Mouse (Mus musculus): Measurements from ENCODE around the gene Prkn. TPM values are rescaled to one million over a fixed set of nuclear protein-coding genes. Genes with fewer than 3 reads are reported as not detected.

Prkn gene
- total RNA-seq, 2 experiments from 2014 or later, result 1.3 TPM; not detected in 1

- no peak for ATAC-seq (replicated peaks; ENCODE audit: low FRiP score, poor library complexity, severe bottlenecking)
Measured at GRCm38 (mm10) chr17:11352778-11353552, 512.8 kb downstream of the Prkn start.

GRCm38 (mm10) chr17:11353553-11353945 is 513.4 kb downstream of the Prkn start:
- no peak for ATAC-seq (replicated peaks; ENCODE audit: low FRiP score, poor library complexity, severe bottlenecking)

DNA sequence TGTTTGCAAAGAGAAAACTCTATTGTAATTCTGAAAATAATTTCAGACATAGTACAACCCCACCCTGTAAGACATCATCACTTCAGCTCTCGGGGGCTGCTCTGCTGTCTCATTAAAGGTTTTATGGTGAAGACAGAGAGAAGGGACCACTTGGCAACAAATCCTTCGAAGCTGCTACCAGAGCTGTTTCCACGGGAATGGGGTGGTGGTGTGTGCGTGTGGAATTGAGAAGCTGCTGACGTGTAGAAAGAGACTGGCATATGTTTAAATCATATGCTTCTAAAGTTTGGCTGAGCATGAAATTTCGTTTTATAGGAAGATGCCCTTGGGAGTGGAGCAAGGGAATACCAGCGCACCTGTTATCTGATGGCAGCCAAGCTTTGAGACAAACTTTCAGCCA is 514.2 kb downstream of the Prkn start:
- no peak for ATAC-seq (replicated peaks; ENCODE audit: low FRiP score, poor library complexity, severe bottlenecking)

DNA sequence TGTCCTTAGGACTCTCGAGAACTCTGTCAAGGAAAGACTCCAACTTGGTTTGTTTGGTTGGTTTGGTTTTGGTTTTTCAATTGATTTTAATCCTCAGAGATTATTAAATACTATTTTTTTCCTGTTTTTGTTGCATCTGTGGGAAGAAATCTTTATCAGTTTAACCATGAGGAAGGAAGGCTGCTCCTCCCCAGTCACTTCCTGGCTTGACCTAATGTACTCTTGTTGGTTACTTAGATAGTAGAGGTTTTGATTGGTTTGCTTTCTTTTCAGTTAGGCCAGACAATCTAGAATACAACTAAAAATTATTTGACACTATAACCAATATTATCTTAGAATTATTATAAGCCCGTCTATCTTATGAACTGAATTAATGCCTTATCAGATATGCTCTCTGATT is 535.3 kb downstream of the Prkn start:
- ATAC-seq (replicated peaks; ENCODE audit: low FRiP score, poor library complexity, severe bottlenecking), result no peak

DNA sequence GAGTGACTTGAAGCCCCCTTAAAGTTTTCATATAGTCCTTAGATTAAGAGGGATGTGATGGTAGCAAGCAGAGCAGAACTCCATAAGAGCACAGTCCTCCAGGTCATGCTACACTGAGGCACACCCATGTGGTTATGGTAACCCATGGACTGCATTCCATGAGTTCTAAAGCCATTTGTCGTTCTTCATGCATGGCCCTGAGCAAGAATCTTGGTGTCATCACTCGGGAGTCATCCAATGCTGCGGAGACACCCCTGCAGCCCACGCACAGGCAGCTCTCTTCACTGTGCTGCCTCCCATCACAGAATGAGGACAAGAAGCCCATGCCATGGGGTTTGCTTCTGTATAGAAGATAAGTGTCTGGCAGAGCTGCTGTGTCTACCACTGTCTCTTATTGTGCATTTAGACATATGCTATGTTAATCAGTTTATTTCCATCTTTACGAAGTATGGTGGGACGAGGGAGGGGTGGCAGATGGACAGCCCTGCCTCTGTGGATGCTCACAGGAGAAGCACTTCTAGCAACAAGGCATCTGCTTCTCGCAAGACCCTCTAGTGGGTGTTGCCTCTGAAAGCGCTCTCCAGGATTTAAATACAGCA is 543.3 kb downstream of the Prkn start:
- no peak for ATAC-seq (replicated peaks; ENCODE audit: low FRiP score, poor library complexity, severe bottlenecking)

GRCm38 (mm10) chr17:11385246-11385645 is 545.1 kb downstream of the Prkn start:
- ATAC-seq (replicated peaks; ENCODE audit: low FRiP score, poor library complexity, severe bottlenecking), result no peak

DNA sequence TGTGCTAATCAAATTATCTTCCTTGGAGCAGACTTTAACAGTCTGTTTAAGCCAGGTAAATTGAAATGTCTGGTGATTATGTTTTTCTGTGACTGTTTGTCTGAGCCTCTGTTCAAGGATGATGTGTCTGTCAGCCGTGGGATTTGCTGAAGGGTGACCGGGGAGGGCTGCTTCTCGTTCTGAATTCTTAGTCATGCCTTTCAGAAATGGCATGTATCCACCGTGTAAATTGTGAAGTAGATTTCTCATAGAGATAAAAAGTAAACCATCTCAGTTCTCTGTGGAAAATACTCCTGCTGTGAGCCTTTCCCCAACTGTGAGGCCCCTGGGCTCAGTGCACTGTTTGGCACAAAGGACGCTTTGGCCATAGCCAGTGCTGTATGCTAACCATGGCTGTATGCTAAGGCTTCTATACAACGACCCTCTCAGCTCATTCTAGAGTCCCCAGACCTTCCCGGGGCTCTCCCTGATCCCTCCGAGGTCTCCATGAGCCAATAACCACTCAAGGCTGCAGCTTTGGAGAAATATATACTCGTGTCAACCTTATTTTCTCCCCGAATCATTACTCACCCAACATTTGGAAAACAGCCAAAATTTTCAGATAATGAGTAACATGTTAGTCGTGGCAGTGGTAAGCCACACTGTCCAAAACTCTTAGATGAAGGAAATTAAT is 552.6 kb downstream of the Prkn start:
- no peak for ATAC-seq (replicated peaks; ENCODE audit: low FRiP score, poor library complexity, severe bottlenecking)

DNA sequence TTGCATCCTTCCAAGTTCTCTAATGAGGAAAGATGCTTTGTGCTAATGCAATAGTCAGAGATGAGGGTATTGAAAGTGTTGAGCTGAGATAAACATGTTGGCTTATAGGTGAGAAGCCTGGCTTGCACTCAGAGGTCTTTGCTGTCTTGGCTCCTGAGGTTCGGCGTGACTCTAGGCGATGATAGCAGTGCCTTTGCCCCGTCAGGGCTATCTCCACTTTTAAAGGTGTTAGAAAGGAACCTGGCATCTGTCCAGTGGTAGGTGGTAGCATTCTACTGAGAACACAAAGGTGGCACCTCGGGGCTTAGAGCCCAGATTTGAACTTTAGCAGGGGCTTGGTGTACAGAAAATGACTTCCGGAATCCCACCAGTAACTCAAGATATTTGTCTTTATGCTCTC is 554.4 kb downstream of the Prkn start:
- no peak for ATAC-seq (replicated peaks; ENCODE audit: low FRiP score, poor library complexity, severe bottlenecking)

DNA sequence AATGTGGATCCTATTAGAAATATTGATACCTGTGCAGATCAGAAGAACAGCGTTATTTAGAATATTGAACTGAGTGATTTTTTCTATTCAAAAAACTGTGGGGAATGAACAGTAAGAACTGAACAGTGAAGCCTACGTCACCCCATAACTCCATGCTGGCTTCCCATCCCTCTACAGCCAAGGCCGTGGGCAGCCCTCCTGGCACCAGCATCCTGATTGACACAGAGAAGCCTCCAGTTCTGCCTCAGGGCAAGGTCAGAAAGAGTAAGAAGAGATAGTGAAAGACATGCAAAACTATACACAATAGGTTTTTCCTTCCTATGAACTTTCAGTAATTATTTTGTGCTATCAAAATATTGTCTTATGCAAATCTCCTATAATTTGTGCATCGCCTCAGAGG is 557.5 kb downstream of the Prkn start:
- no peak for ATAC-seq (replicated peaks; ENCODE audit: low FRiP score, poor library complexity, severe bottlenecking)

- no peak for ATAC-seq (replicated peaks; ENCODE audit: low FRiP score, poor library complexity, severe bottlenecking)
Measured at GRCm38 (mm10) chr17:11402225-11402875, 562.2 kb downstream of the Prkn start.

- ATAC-seq (replicated peaks; ENCODE audit: low FRiP score, poor library complexity, severe bottlenecking), result no peak
Measured at GRCm38 (mm10) chr17:11411414-11411813, 571.2 kb downstream of the Prkn start.

DNA sequence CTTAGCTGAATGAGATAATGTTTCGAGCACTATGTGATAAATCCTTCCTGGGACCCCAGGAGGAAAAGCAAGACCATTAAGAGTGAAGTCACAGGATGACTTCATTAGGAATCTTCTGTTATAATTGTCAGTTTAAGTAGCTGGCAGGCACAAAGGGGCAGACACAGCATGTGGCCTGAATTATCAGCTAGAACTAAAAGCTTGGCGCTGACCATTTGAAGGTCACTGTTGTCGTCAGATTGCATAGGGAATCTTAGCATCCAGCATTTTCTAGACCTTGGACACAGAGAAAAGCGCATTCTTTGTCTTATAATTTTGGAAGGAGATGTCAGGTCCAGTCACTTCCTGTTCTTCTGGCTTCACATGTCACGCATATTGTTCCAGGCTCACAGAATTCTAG is 573.5 kb downstream of the Prkn start:
- ATAC-seq (replicated peaks; ENCODE audit: low FRiP score, poor library complexity, severe bottlenecking), result no peak

DNA sequence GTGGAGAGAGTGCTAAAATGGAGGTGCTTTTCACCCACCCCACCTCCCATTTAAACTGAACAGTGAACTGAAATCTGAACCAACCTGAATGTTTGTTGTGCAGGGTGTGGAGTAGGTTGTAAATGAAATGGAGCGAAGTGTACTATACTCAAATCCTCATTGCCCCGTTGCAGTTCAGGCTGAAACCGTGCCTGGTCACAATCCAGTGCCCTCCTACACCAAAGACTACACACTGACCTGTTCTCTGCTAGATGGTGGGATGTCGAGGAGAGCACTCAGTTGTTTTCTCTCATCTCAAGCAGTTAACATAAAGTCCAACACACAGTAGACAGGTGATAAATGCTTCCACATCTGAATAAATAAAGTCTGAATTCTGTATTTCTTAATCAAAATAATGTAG is 574.1 kb downstream of the Prkn start:
- ATAC-seq (replicated peaks; ENCODE audit: low FRiP score, poor library complexity, severe bottlenecking), result no peak

- no peak for ATAC-seq (replicated peaks; ENCODE audit: low FRiP score, poor library complexity, severe bottlenecking)
Measured at GRCm38 (mm10) chr17:11417150-11417549, 577.0 kb downstream of the Prkn start.

DNA sequence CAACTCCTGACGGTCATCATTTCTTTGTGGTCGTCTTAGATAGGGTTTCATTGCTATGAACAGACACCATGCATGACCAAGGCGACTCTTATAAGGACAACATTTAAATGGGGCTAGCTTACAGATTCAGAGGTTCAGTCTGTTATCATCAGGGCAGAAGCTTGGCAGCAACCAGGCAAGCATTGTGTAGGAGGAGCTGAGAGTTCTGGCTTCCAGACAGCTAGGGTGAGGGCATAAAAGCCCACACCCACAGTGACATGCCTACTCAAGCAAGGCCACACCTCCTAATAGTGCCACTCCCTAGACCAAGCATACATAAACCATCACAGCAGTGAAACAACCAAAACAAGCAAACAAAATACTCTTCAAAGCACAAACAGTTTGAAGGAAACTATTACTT is 579.3 kb downstream of the Prkn start:
- ATAC-seq (replicated peaks; ENCODE audit: low FRiP score, poor library complexity, severe bottlenecking), result no peak

DNA sequence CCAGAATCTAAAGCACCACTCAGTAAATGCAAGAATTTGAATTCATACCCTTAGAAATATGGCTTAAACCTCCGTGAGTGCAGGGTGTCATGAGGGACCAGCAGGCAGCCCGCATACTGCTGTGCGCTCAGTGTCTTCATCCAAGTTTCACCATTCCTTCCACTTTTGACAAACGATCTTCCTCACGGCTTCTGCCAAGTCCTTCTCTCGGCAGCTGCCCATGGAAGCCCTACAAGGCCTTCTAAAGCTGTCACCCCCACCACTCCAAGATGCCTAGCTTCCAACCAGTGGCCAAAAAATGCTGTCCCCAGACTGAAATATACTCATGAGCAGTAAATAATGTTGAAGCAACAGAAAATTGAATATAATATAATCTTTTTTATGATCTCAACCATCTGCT is 580.7 kb downstream of the Prkn start:
- ATAC-seq (replicated peaks; ENCODE audit: low FRiP score, poor library complexity, severe bottlenecking), result no peak

DNA sequence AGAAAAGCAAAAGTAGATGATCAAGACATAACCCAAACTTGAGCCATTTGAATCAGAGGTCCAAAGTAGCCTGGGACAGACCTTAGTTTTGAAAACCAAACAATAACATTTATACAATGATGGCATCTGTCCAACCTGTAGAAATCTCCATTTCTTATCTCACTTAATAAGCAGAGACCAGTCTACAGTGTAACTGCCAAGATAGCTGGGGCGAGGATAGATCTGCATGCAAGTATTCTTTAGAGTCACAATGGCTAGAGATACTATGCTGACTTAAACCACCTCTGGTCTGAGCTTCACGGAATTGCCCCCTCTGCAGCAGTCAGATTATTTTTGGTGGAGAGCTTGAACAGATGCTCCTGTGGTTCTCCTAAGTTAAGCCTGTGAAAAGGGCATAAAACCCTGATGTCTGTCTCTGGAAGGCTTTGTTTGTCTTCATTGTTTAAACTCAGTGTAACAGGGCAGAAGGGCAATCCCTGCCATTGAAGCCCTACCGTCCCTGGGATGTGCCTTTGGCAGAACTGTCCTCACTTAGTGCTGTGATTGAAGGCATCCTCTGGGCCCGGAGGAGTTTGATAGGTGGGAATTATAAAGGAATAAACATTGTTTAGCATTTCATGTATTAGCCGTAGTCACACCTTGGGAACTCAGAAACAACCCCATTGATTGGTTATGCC is 581.2 kb downstream of the Prkn start:
- ATAC-seq (replicated peaks; ENCODE audit: low FRiP score, poor library complexity, severe bottlenecking), result no peak

DNA sequence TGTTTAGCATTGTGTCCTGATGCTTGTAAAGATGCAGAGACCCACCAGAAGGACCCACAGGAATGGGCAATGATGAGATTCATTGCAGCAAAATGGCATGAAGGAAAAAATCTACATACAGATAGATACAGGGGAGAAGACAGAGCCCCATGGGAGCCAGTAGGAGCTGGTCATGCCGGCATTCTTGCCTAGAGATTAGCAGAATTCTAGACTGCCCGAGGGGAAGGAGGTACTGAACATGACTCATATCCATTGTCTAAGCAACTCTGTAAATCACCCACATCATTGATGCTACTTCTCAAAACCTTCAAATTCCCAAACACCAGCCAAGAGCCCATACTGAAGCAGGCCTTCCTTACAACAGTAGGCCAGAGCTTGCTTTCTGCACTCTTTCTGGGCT is 591.1 kb downstream of the Prkn start:
- ATAC-seq (replicated peaks; ENCODE audit: low FRiP score, poor library complexity, severe bottlenecking), result no peak

- ATAC-seq (replicated peaks; ENCODE audit: low FRiP score, poor library complexity, severe bottlenecking), result no peak
Measured at GRCm38 (mm10) chr17:11432593-11432992, 592.4 kb downstream of the Prkn start.

DNA sequence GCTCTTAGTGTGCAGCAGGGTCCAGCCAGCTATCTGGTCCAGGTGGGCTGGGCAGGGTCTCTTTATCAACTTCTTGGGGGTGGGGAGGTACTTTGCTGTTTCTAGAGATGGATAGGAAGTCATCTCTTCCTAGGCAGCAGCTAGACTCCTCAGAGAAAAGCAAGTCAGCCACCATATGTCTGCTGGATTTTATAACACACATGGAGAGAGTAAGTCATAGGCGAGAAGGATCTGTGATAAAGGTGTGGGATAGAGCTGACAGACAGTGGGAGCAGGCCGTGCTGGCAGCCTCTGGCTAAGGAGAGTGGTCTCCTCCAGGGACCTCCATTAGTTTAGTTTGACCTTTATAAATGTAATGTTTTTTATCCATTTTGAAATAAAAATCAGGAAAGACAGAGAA is 622.5 kb downstream of the Prkn start:
- ATAC-seq (replicated peaks; ENCODE audit: low FRiP score, poor library complexity, severe bottlenecking), result no peak

Data from erythroid progenitor cell, adult 5-6 weeks (primary cell).